Mouse (Mus musculus): Measurements from ENCODE around the gene Tmbim6.

- TF ChIP-seq CTCF (IDR thresholded peaks at IDR 0.05; ENCODE audit: low read depth) = no peak
- no peak for TF ChIP-seq EP300 (IDR thresholded peaks at IDR 0.05; ENCODE audit: low read depth)
Observed at GRCm38 (mm10) chr15:99355660-99356059, 37.0 kb upstream of the Tmbim6 start.

Measured in liver, embryonic 14.5 days (tissue).